14 mouse cellular contexts compared by ENCODE assay signal in the genomic region with DNA sequence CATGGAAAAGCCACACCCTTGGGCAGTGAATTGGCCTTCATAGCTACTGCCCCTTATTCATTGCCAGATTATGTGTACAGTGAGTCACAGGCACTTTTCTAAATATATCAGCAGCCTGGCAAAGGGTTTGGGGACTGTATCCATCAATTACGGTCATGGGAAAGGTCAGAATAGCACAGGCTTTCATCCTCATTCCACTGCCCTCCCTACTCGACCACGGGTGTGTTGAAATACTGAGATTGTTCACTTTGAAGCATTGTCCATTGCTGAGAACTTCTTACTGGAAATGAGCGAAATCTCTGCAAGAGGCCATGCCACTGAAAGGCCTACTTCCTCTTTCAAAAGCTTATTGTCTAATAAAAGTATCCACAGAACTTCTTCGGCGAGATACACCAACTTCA.
DNase-seq lines count a peak whose midpoint lies in the region; ATAC-seq and TF ChIP-seq lines count a peak whose summit lies in the region.
"Had no signal": no experiment of that assay in that cellular context is flagged by ENCODE, and none has a peak within 500 bp of the region (broad histone marks: within the 10 kb centered on the region; RNA-seq: fewer than 3 reads in every experiment).

No protein-coding gene starts in this region.

- no peak for TF ChIP-seq CTCF in CH12.LX (conservative IDR thresholded peaks at IDR 0.05 in 1 of 2, IDR thresholded peaks at IDR 0.05 in 1 of 2; ENCODE audit: low read depth in 2 of 2, low read length in 2 of 2)
- TF ChIP-seq CTCF in midbrain, postnatal 0 days (IDR thresholded peaks at IDR 0.05) = no peak

- dilution Hi-C loops in CH12.LX (cut with MboI; ENCODE audit: extremely low pct_ligation_motif_present, extremely low pct_unique_long_range_greater_than_20kb, low sequenced_read_pairs) = no loop called here

- H3K9ac ChIP-seq in CH12.LX (ENCODE audit: insufficient read depth, low read depth) = 0 out of 2 replicates have a peak overlapping the region, but pooled peaks have one; percentile 24
- no peak overlapping the region for H3K9ac ChIP-seq in midbrain, postnatal 0 days (replicated peaks; ENCODE audit: low read length, poor library complexity, severe bottlenecking)
- H3K9ac ChIP-seq in forebrain, embryonic 15.5 days (replicated peaks) = no peak overlapping the region
- H3K9ac ChIP-seq: forebrain, embryonic 12.5 days; hindbrain, embryonic 14.5 days; limb, embryonic 12.5 days had no signal

- no peak for TF ChIP-seq POLR2A in CH12.LX (IDR thresholded peaks at IDR 0.05; ENCODE audit: low read depth, low read length)

- H3K4me2 ChIP-seq in CH12.LX (ENCODE audit: insufficient read depth, low read depth, poor library complexity, severe bottlenecking) = peak overlapping the region; percentile 40
- no peak overlapping the region for H3K4me2 ChIP-seq in midbrain, postnatal 0 days (ENCODE audit: low read depth, low read length, poor library complexity, severe bottlenecking)
- no peak overlapping the region for H3K4me2 ChIP-seq in forebrain, embryonic 15.5 days (replicated peaks)
- H3K4me2 ChIP-seq: forebrain, embryonic 12.5 days; hindbrain, embryonic 14.5 days; limb, embryonic 12.5 days had no signal

- H3K79me2 ChIP-seq in CH12.LX (replicated peaks; ENCODE audit: control insufficient read depth, extremely low read depth, insufficient read depth, poor library complexity, severe bottlenecking) = no peaks in the 10 kb centered on the region

- TF ChIP-seq RAD21 in CH12.LX (IDR thresholded peaks at IDR 0.05; ENCODE audit: low read depth, low read length) = no peak

- peak; percentile 50; the same call in 1 of the 2 replicates for TF ChIP-seq EP300 in CH12.LX (IDR thresholded peaks at IDR 0.05; ENCODE audit: low read length)

- intact Hi-C loops in heart, postnatal 10 days (cut with DNase I) = no loop called here

- no peaks in the 10 kb centered on the region for H3K9me3 ChIP-seq in CH12.LX (replicated peaks; ENCODE audit: low read length)
- H3K9me3 ChIP-seq in midbrain, postnatal 0 days (ENCODE audit: low read length) = no peaks in the 10 kb centered on the region
- H3K9me3 ChIP-seq in forebrain, embryonic 15.5 days = no peaks in the 10 kb centered on the region
- H3K9me3 ChIP-seq: embryonic facial prominence, embryonic 10.5 days; forebrain, embryonic 12.5 days had no signal

- no peak overlapping the region for H3K27ac ChIP-seq in CH12.LX (ENCODE audit: insufficient read depth, low read depth)
- H3K27ac ChIP-seq in brown adipose tissue, adult 24 weeks (replicated peaks; ENCODE audit: low read depth, low read length) = peak overlapping the region; percentile 56; the same call in 1 of the 2 replicates
- no peak overlapping the region for H3K27ac ChIP-seq in midbrain, postnatal 0 days (ENCODE audit: low read depth, low read length)
- no peak overlapping the region for H3K27ac ChIP-seq in forebrain, embryonic 15.5 days (replicated peaks)
- H3K27ac ChIP-seq: embryonic facial prominence, embryonic 10.5 days; forebrain, embryonic 12.5 days; hindbrain, embryonic 14.5 days; limb, embryonic 12.5 days had no signal

- 86% methylated on average over 6 of the region's 6 CpGs for WGBS in midbrain, postnatal 0 days
- 83% methylated on average over 6 of the region's 6 CpGs for WGBS in forebrain, embryonic 15.5 days

- H3K4me1 ChIP-seq in CH12.LX (ENCODE audit: control insufficient read depth in 1 of 2, insufficient read depth in 2 of 2) = peaks cover 3 to 24% of the 10 kb centered on the region in 2 experiments; a peak in 3 of 4 replicates
- no peaks in the 10 kb centered on the region; the same call in 1 of the 2 replicates for H3K4me1 ChIP-seq in brown adipose tissue, adult 24 weeks (ENCODE audit: control insufficient read depth, insufficient read depth, insufficient read length, low read length)
- no peaks in the 10 kb centered on the region for H3K4me1 ChIP-seq in midbrain, postnatal 0 days (ENCODE audit: insufficient read depth, low read length)
- H3K4me1 ChIP-seq in forebrain, embryonic 15.5 days = no peaks in the 10 kb centered on the region
- H3K4me1 ChIP-seq: forebrain, embryonic 12.5 days had no signal

- H3K4me3 ChIP-seq in CH12.LX (replicated peaks in 1 of 3; ENCODE audit: low read depth in 2 of 3, low read length in 2 of 3, poor library complexity in 1 of 3) = no peak overlapping the region
- H3K4me3 ChIP-seq in brown adipose tissue, adult 24 weeks (ENCODE audit: insufficient read depth, low read depth, low read length) = no peak overlapping the region
- H3K4me3 ChIP-seq in midbrain, postnatal 0 days (ENCODE audit: low read depth, low read length) = no peak overlapping the region
- no peak overlapping the region for H3K4me3 ChIP-seq in forebrain, embryonic 15.5 days
- H3K4me3 ChIP-seq: embryonic facial prominence, embryonic 10.5 days; forebrain, embryonic 12.5 days; limb, embryonic 12.5 days had no signal

- ATAC-seq in midbrain, postnatal 0 days (ENCODE audit: low FRiP score) = no peak
- ATAC-seq in forebrain, embryonic 15.5 days (replicated peaks) = no peak

- in situ Hi-C loops in CH12.LX (cut with MboI; ENCODE audit: low pct_ligation_motif_present, low pct_unique_long_range_greater_than_20kb, low sequenced_read_pairs) = no loop called here

- DNase-seq in heart, adult 18-20 months = peak; percentile 64
- DNase-seq in heart, postnatal 10 days = no peak
- DNase-seq in CH12.LX (ENCODE audit: extremely low read depth) = peak; percentile 27
- peak; percentile 49 to 54 for DNase-seq in monocyte, adult 2 months (ENCODE audit: low read depth in 1 of 2, low spot score in 2 of 2)
- DNase-seq in right cerebral cortex, adult 2 months (ENCODE audit: low spot score in 2 of 2) = no peak
- DNase-seq in midbrain, postnatal 0 days (ENCODE audit: low spot score) = no peak
- DNase-seq: cerebellum, adult 18-20 months; right cerebral cortex, adult 18-20 months had no signal

- no peaks in the 10 kb centered on the region for H3K36me3 ChIP-seq in CH12.LX (replicated peaks in 1 of 2; ENCODE audit: control insufficient read depth in 1 of 2, insufficient read depth in 1 of 2, low read length in 1 of 2)
- H3K36me3 ChIP-seq in midbrain, postnatal 0 days (ENCODE audit: insufficient read depth, low read length) = no peaks in the 10 kb centered on the region
- no peaks in the 10 kb centered on the region for H3K36me3 ChIP-seq in forebrain, embryonic 15.5 days
- H3K36me3 ChIP-seq: embryonic facial prominence, embryonic 10.5 days; forebrain, embryonic 12.5 days; limb, embryonic 12.5 days had no signal

- no peaks in the 10 kb centered on the region for H3K27me3 ChIP-seq in CH12.LX (replicated peaks)
- no peaks in the 10 kb centered on the region for H3K27me3 ChIP-seq in midbrain, postnatal 0 days (ENCODE audit: insufficient read depth, low read length)
- no peaks in the 10 kb centered on the region for H3K27me3 ChIP-seq in forebrain, embryonic 15.5 days
- H3K27me3 ChIP-seq: forebrain, embryonic 12.5 days; limb, embryonic 12.5 days had no signal

TF ChIP-seq in CH12.LX, 34 proteins besides CTCF, POLR2A, EP300 and RAD21:
- TF ChIP-seq IRF4 (IDR thresholded peaks at IDR 0.05; ENCODE audit: low read depth, low read length) (peak; percentile 45; the same call in 1 of the 2 replicates), RCOR1 (conservative IDR thresholded peaks at IDR 0.05; ENCODE audit: low read depth, low read length) (no peak), USF1 (IDR thresholded peaks at IDR 0.05; ENCODE audit: low read depth, low read length) (no peak), UBTF (IDR thresholded peaks at IDR 0.05; ENCODE audit: low read depth, low read length) (no peak), MAX (IDR thresholded peaks at IDR 0.05; ENCODE audit: low read length) (no peak), MXI1 (IDR thresholded peaks at IDR 0.05; ENCODE audit: low read depth, low read length) (0 out of 2 replicates have a peak, but pooled peaks have one; percentile 37)

Comparison
In these comparisons a context has a peak if more than half of its experiments do, and no peak if none do; other contexts are left out.
1. DNase-seq: peak in heart, adult 18-20 months (2 of 2), CH12.LX (single experiment) and monocyte, adult 2 months (2 of 2); none in heart, postnatal 10 days (0 of 2), right cerebral cortex, adult 2 months (0 of 2) and midbrain, postnatal 0 days (single experiment).